Mouse (Mus musculus) CH12.LX (cell line): Measurements from ENCODE around the gene Gm16381. TPM values are rescaled to one million over a fixed set of nuclear protein-coding genes. Genes with fewer than 3 reads are reported as not detected.

ENCODE experiments used
- polyA plus RNA-seq: library from polyadenylated mRNA; unstranded; fragments of >175 nt; gene quantifications from 2 replicates; pipeline ENCODE4 v1.2.1, GENCODE M21; 2012; ENCODE audit warnings: low read depth; ENCODE audit not compliant: insufficient read length
- total RNA-seq, 2 experiments: library from RNA; depleted of rRNA; stranded (reverse); fragments of 300-350 nt in 1 of 2; fragments of >200 nt in 1 of 2; gene quantifications; 2 replicates each; pipeline ENCODE4 v1.2.3; 2012 to 2014

Gene Gm16381
- total and polyA plus RNA-seq, 3 experiments, result not detected

Other genes with a start within 250 kb of the Gm16381 start
- gene Slirp, start 200.7 kb downstream of the Gm16381 start, total RNA-seq (2012; rRNA removed), result 117 and 159 TPM in 2 replicates
- 138 and 180 TPM in 2 replicates for gene Slirp, start 200.7 kb downstream of the Gm16381 start, total RNA-seq (2014; rRNA removed)
- gene Slirp, start 200.7 kb downstream of the Gm16381 start, polyA plus RNA-seq, result 261 and 271 TPM in 2 replicates
- gene Alkbh1, start 200.6 kb downstream of the Gm16381 start, total RNA-seq (2012; rRNA removed), result 26.8 and 31.7 TPM in 2 replicates
- 39.1 and 54.1 TPM in 2 replicates for gene Alkbh1, start 200.6 kb downstream of the Gm16381 start, total RNA-seq (2014; rRNA removed)
- 32.8 and 37.3 TPM in 2 replicates for gene Alkbh1, start 200.6 kb downstream of the Gm16381 start, polyA plus RNA-seq
- gene Snw1, start 172.3 kb downstream of the Gm16381 start, total RNA-seq (2012; rRNA removed), result 78.0 and 93.6 TPM in 2 replicates
- 116 and 126 TPM in 2 replicates for gene Snw1, start 172.3 kb downstream of the Gm16381 start, total RNA-seq (2014; rRNA removed)
- 96.8 and 113 TPM in 2 replicates for gene Snw1, start 172.3 kb downstream of the Gm16381 start, polyA plus RNA-seq
- not detected in 2 replicates for gene Gm5788, start 149.9 kb downstream of the Gm16381 start, total RNA-seq (2012; rRNA removed)
- gene Gm5788, start 149.9 kb downstream of the Gm16381 start, total RNA-seq (2014; rRNA removed), result not detected in 2 replicates
- not detected in 2 replicates for gene Gm5788, start 149.9 kb downstream of the Gm16381 start, polyA plus RNA-seq
- gene Gm8300, start 130.3 kb downstream of the Gm16381 start, total RNA-seq (2012; rRNA removed), result 0.04 TPM in 1 of 2 replicates, not detected in the other
- not detected in 2 replicates for gene Gm8300, start 130.3 kb downstream of the Gm16381 start, total RNA-seq (2014; rRNA removed)
- gene Gm8300, start 130.3 kb downstream of the Gm16381 start, polyA plus RNA-seq, result not detected in 2 replicates
- gene Oog1, start 41.9 kb downstream of the Gm16381 start, total RNA-seq (2012; rRNA removed), result not detected in 2 replicates
- not detected in 2 replicates for gene Oog1, start 41.9 kb downstream of the Gm16381 start, total RNA-seq (2014; rRNA removed)
- not detected in 2 replicates for gene Oog1, start 41.9 kb downstream of the Gm16381 start, polyA plus RNA-seq
- 0.08 TPM in 1 of 2 replicates, not detected in the other for gene Gm4027, start 25.8 kb downstream of the Gm16381 start, total RNA-seq (2012; rRNA removed)
- gene Gm4027, start 25.8 kb downstream of the Gm16381 start, total RNA-seq (2014; rRNA removed), result not detected in 2 replicates
- gene Gm4027, start 25.8 kb downstream of the Gm16381 start, polyA plus RNA-seq, result not detected in 2 replicates
- gene Gm21319, start 131.1 kb upstream of the Gm16381 start, total RNA-seq (2012; rRNA removed), result not detected in 2 replicates
- not detected in 2 replicates for gene Gm21319, start 131.1 kb upstream of the Gm16381 start, total RNA-seq (2014; rRNA removed)
- not detected in 2 replicates for gene Gm21319, start 131.1 kb upstream of the Gm16381 start, polyA plus RNA-seq
- gene Gm21936, start 150.9 kb upstream of the Gm16381 start, total RNA-seq (2012; rRNA removed), result not detected in 2 replicates
- gene Gm21936, start 150.9 kb upstream of the Gm16381 start, total RNA-seq (2014; rRNA removed), result not detected in 2 replicates
- not detected in 2 replicates for gene Gm21936, start 150.9 kb upstream of the Gm16381 start, polyA plus RNA-seq
- not detected in 2 replicates for gene BB287469, start 172.0 kb upstream of the Gm16381 start, total RNA-seq (2012; rRNA removed)
- gene BB287469, start 172.0 kb upstream of the Gm16381 start, total RNA-seq (2014; rRNA removed), result not detected in 2 replicates
- gene BB287469, start 172.0 kb upstream of the Gm16381 start, polyA plus RNA-seq, result not detected in 2 replicates
- not detected in 2 replicates for gene Gm2001, start 197.7 kb upstream of the Gm16381 start, total RNA-seq (2012; rRNA removed)
- gene Gm2001, start 197.7 kb upstream of the Gm16381 start, total RNA-seq (2014; rRNA removed), result not detected in 2 replicates
- not detected in 2 replicates for gene Gm2001, start 197.7 kb upstream of the Gm16381 start, polyA plus RNA-seq
- gene Gm2016, start 229.5 kb upstream of the Gm16381 start, total RNA-seq (2012; rRNA removed), result not detected in 2 replicates
- not detected in 2 replicates for gene Gm2016, start 229.5 kb upstream of the Gm16381 start, total RNA-seq (2014; rRNA removed)
- gene Gm2016, start 229.5 kb upstream of the Gm16381 start, polyA plus RNA-seq, result not detected in 2 replicates